Mouse (Mus musculus): ENCODE results near the gene Ebf1. TPM values are rescaled to one million over a fixed set of nuclear protein-coding genes. Genes with fewer than 3 reads are reported as not detected.

The Ebf1 gene
- total and polyA plus RNA-seq, 2 experiments from 2014 or later, result 8.1 to 10.4 TPM

GRCm38 (mm10) chr11:44574820-44575219 is 42.3 kb upstream of the Ebf1 start:
- no peak for DNase-seq (ENCODE audit: low spot score)
- H3K4me3 ChIP-seq (ENCODE audit: low read depth, low read length), result no peak overlapping the region
- ATAC-seq (ENCODE audit: insufficient read depth, low read depth), result no peak
- no peaks in the 10 kb centered on the region for H3K4me1 ChIP-seq (ENCODE audit: control insufficient read depth, insufficient read depth)
- 94% methylated on average over 5 of the region's 5 CpGs for WGBS
- no peak overlapping the region for H3K27ac ChIP-seq (ENCODE audit: low read depth)
- TF ChIP-seq CTCF (IDR thresholded peaks at IDR 0.05; ENCODE audit: low read depth), result no peak
- H3K9me3 ChIP-seq (replicated peaks; ENCODE audit: control insufficient read depth, low read length), result no peaks in the 10 kb centered on the region
- H3K27me3 ChIP-seq (ENCODE audit: control insufficient read depth, insufficient read depth, low read length), result no peaks in the 10 kb centered on the region
- no peaks in the 10 kb centered on the region for H3K36me3 ChIP-seq (replicated peaks; ENCODE audit: control insufficient read depth, insufficient read depth, low read length)
- H3K4me2 ChIP-seq (ENCODE audit: low read depth, low read length), result no peak overlapping the region
- H3K9ac ChIP-seq (replicated peaks; ENCODE audit: low read depth, low read length), result no peak overlapping the region

GRCm38 (mm10) chr11:44577911-44578310 is 39.2 kb upstream of the Ebf1 start:
- ATAC-seq (ENCODE audit: insufficient read depth, low read depth) (no peak), DNase-seq (ENCODE audit: low spot score) (no peak)
- Histone ChIP-seq H3K27me3 (ENCODE audit: control insufficient read depth, insufficient read depth, low read length) (no peaks in the 10 kb centered on the region), H3K4me2 (ENCODE audit: low read depth, low read length) (no peak overlapping the region), H3K27ac (ENCODE audit: low read depth) (peak overlapping the region; percentile 65; the same call in 1 of the 2 replicates), H3K9me3 (replicated peaks; ENCODE audit: control insufficient read depth, low read length) (no peaks in the 10 kb centered on the region), H3K4me1 (ENCODE audit: control insufficient read depth, insufficient read depth) (no peaks in the 10 kb centered on the region), H3K4me3 (ENCODE audit: low read depth, low read length) (no peak overlapping the region), H3K9ac (replicated peaks; ENCODE audit: low read depth, low read length) (no peak overlapping the region), H3K36me3 (replicated peaks; ENCODE audit: control insufficient read depth, insufficient read depth, low read length) (no peaks in the 10 kb centered on the region)
- 73% methylated on average over 9 of the region's 9 CpGs for WGBS
- TF ChIP-seq CTCF (IDR thresholded peaks at IDR 0.05; ENCODE audit: low read depth) (no peak), EP300 (IDR thresholded peaks at IDR 0.05; ENCODE audit: low read depth) (no peak)

GRCm38 (mm10) chr11:44581277-44581683 is 35.8 kb upstream of the Ebf1 start:
- Histone ChIP-seq H3K36me3 (replicated peaks; ENCODE audit: control insufficient read depth, insufficient read depth, low read length) (no peaks in the 10 kb centered on the region), H3K27ac (ENCODE audit: low read depth) (no peak overlapping the region), H3K9me3 (replicated peaks; ENCODE audit: control insufficient read depth, low read length) (no peaks in the 10 kb centered on the region), H3K4me3 (ENCODE audit: low read depth, low read length) (no peak overlapping the region), H3K4me2 (ENCODE audit: low read depth, low read length) (peak overlapping the region; percentile 38; the same call in 1 of the 2 replicates), H3K4me1 (ENCODE audit: control insufficient read depth, insufficient read depth) (no peaks in the 10 kb centered on the region), H3K27me3 (ENCODE audit: control insufficient read depth, insufficient read depth, low read length) (no peaks in the 10 kb centered on the region), H3K9ac (replicated peaks; ENCODE audit: low read depth, low read length) (no peak overlapping the region)
- TF ChIP-seq EP300 (IDR thresholded peaks at IDR 0.05; ENCODE audit: low read depth) (no peak), CTCF (IDR thresholded peaks at IDR 0.05; ENCODE audit: low read depth) (peak; percentile 58)
- 28% methylated on average over 11 of the region's 11 CpGs for WGBS
- peak; percentile 71 for ATAC-seq (ENCODE audit: insufficient read depth, low read depth)
- peak; percentile 67 for DNase-seq (ENCODE audit: low spot score)

- no peak for ATAC-seq (ENCODE audit: insufficient read depth, low read depth)
- 4% methylated on average over 3 of the region's 3 CpGs for WGBS
These were observed 30.9 kb upstream of the Ebf1 start for GRCm38 (mm10) chr11:44586047-44586696.

GRCm38 (mm10) chr11:44593016-44593415 is 24.1 kb upstream of the Ebf1 start:
- DNase-seq (ENCODE audit: low spot score), result no peak
- Histone ChIP-seq H3K4me3 (ENCODE audit: low read depth, low read length) (no peak overlapping the region), H3K9ac (replicated peaks; ENCODE audit: low read depth, low read length) (no peak overlapping the region), H3K36me3 (replicated peaks; ENCODE audit: control insufficient read depth, insufficient read depth, low read length) (no peaks in the 10 kb centered on the region), H3K9me3 (replicated peaks; ENCODE audit: control insufficient read depth, low read length) (no peaks in the 10 kb centered on the region), H3K4me2 (ENCODE audit: low read depth, low read length) (no peak overlapping the region), H3K27me3 (ENCODE audit: control insufficient read depth, insufficient read depth, low read length) (no peaks in the 10 kb centered on the region), H3K27ac (ENCODE audit: low read depth) (no peak overlapping the region), H3K4me1 (ENCODE audit: control insufficient read depth, insufficient read depth) (no peaks in the 10 kb centered on the region)
- TF ChIP-seq EP300 (IDR thresholded peaks at IDR 0.05; ENCODE audit: low read depth) (no peak), CTCF (IDR thresholded peaks at IDR 0.05; ENCODE audit: low read depth) (no peak)
- ATAC-seq (ENCODE audit: insufficient read depth, low read depth), result no peak
- WGBS, result 89% methylated on average over 6 of the region's 6 CpGs

More at GRCm38 (mm10) chr11:44586047-44586696, 30.9 kb upstream of the Ebf1 start:
- no peaks in the 10 kb centered on the region for H3K4me1 ChIP-seq (ENCODE audit: control insufficient read depth, insufficient read depth)
- peak; percentile 53 for DNase-seq (ENCODE audit: low spot score)
- H3K9me3 ChIP-seq (replicated peaks; ENCODE audit: control insufficient read depth, low read length), result no peaks in the 10 kb centered on the region
- no peak overlapping the region for H3K9ac ChIP-seq (replicated peaks; ENCODE audit: low read depth, low read length)
- no peaks in the 10 kb centered on the region for H3K27me3 ChIP-seq (ENCODE audit: control insufficient read depth, insufficient read depth, low read length)
- H3K4me3 ChIP-seq (ENCODE audit: low read depth, low read length), result no peak overlapping the region
- H3K27ac ChIP-seq (ENCODE audit: low read depth), result no peak overlapping the region
- no peaks in the 10 kb centered on the region for H3K36me3 ChIP-seq (replicated peaks; ENCODE audit: control insufficient read depth, insufficient read depth, low read length)
- TF ChIP-seq EP300 (IDR thresholded peaks at IDR 0.05; ENCODE audit: low read depth), result no peak
- TF ChIP-seq CTCF (IDR thresholded peaks at IDR 0.05; ENCODE audit: low read depth), result peak; percentile 93
- H3K4me2 ChIP-seq (ENCODE audit: low read depth, low read length), result no peak overlapping the region

GRCm38 (mm10) chr11:44594768-44595167 is 22.3 kb upstream of the Ebf1 start:
- Histone ChIP-seq H3K4me1 (ENCODE audit: control insufficient read depth, insufficient read depth) (no peaks in the 10 kb centered on the region), H3K27me3 (ENCODE audit: control insufficient read depth, insufficient read depth, low read length) (no peaks in the 10 kb centered on the region), H3K4me2 (ENCODE audit: low read depth, low read length) (no peak overlapping the region), H3K9me3 (replicated peaks; ENCODE audit: control insufficient read depth, low read length) (no peaks in the 10 kb centered on the region), H3K27ac (ENCODE audit: low read depth) (no peak overlapping the region), H3K9ac (replicated peaks; ENCODE audit: low read depth, low read length) (no peak overlapping the region), H3K36me3 (replicated peaks; ENCODE audit: control insufficient read depth, insufficient read depth, low read length) (no peaks in the 10 kb centered on the region), H3K4me3 (ENCODE audit: low read depth, low read length) (no peak overlapping the region)
- ATAC-seq (ENCODE audit: insufficient read depth, low read depth) (no peak), DNase-seq (ENCODE audit: low spot score) (no peak)
- no peak for TF ChIP-seq EP300 (IDR thresholded peaks at IDR 0.05; ENCODE audit: low read depth)
- TF ChIP-seq CTCF (IDR thresholded peaks at IDR 0.05; ENCODE audit: low read depth), result no peak
- WGBS, result 75% methylated on average over 3 of the region's 3 CpGs
